Mouse (Mus musculus): Measurements from ENCODE around the gene Crlf2.

DNA sequence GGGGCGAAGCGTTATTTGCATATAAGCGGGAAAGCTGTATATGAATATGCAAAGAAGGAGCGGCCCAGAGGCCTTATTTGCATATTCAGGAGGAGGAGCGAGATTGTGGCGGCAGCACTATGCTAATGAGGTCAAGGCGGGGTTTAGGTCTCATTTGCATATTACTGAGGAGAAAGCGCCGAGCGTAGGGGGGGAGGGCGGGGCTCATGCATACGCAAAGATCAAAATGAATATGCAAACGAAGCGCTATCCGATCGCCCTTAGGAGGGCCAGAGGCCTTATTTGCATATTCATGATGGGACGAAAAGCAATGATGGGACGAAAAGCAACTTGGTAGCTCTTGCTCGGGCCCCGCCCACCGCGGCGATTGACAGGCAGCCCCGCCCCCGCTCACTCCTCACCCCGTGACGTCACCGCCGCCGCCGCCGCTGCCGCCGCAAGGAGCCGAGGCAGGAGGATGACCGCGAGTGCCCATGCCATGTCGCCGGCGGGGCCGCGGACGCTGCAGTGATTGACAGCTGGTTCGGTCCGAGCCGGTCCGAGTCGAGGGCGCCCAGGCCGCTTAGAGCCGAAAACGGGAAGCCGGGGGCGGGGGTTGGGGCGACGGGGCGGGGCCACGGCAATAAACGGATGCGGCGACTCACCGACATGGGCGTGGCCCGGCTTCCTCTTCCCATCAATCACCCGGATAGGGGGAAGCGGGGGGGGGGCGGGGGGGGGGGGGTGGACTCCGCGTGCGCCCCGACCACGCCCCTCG is at the start of gene Crlf2:
- TF ChIP-seq GATA1 (IDR thresholded peaks at IDR 0.05; ENCODE audit: borderline replicate concordance, low read length) (no peak), FLI1 (IDR thresholded peaks at IDR 0.05; ENCODE audit: low read length) (no peak)
